Mouse (Mus musculus): Measurements from ENCODE around the gene Hist1h2ab.

GRCm38 (mm10) chr13:23740910-23741309 lies 10.0 kb upstream of the Hist1h2ab start:
- TF ChIP-seq CTCF (IDR thresholded peaks at IDR 0.05; ENCODE audit: low read depth, low read length) (no peak), POLR2A (IDR thresholded peaks at IDR 0.05; ENCODE audit: borderline replicate concordance, low read depth, low read length) (no peak)
